Mouse (Mus musculus): ENCODE data around the gene Hirip3. TPM values are rescaled to one million over a fixed set of nuclear protein-coding genes. Genes with fewer than 3 reads are reported as not detected.

Hirip3 gene
- total and polyA plus RNA-seq, 3 experiments, result 55.6 to 137 TPM; not detected in 1

GRCm38 (mm10) chr7:126853454-126853853, 8.3 kb upstream of the Hirip3 start:
- Histone ChIP-seq H3K9ac (ENCODE audit: control insufficient read depth, low read depth, low read length, poor library complexity, severe bottlenecking) (no peak overlapping the region), H3K36me3 (ENCODE audit: control insufficient read depth in 1 of 2, insufficient read depth in 2 of 2, low read length in 2 of 2) (peaks cover 0 to 11% of the 10 kb centered on the region in 2 experiments; a peak in 2 of 4 replicates), H3K4me3 (ENCODE audit: control insufficient read depth in 1 of 2, insufficient read depth in 1 of 2, low read depth in 2 of 2, low read length in 2 of 2) (no peak overlapping the region), H3K9me3 (replicated peaks; ENCODE audit: insufficient read depth, low read length) (no peaks in the 10 kb centered on the region), H3K27ac (ENCODE audit: control insufficient read depth, low read depth, low read length) (no peak overlapping the region), H3K79me2 (ENCODE audit: control insufficient read depth, insufficient read depth, low read length, poor library complexity) (no peaks in the 10 kb centered on the region; the same call in 1 of the 2 replicates), H3K27me3 (ENCODE audit: control insufficient read depth in 1 of 2, insufficient read depth in 2 of 2, low read length in 2 of 2) (no peaks in the 10 kb centered on the region), H3K4me1 (ENCODE audit: control insufficient read depth in 1 of 2, insufficient read depth in 2 of 2, low read length in 2 of 2) (no peaks in the 10 kb centered on the region)
- TF ChIP-seq BHLHE40 (IDR thresholded peaks at IDR 0.05; ENCODE audit: borderline replicate concordance, low read depth, low read length), result no peak
- TF ChIP-seq POLR2A (IDR thresholded peaks at IDR 0.05; ENCODE audit: control insufficient read depth in 1 of 2, insufficient read depth in 1 of 2, low read depth in 1 of 2, low read length in 2 of 2, poor library complexity in 1 of 2), result 0 out of 4 replicates have a peak, but pooled peaks of 1 of the 2 experiments have one; percentile 20
- DNase-seq (ENCODE audit: low read depth, low spot score), result no peak

- Histone ChIP-seq H3K9me3 (replicated peaks; ENCODE audit: insufficient read depth, low read length) (no peaks in the 10 kb centered on the region), H3K27me3 (ENCODE audit: control insufficient read depth in 1 of 2, insufficient read depth in 2 of 2, low read length in 2 of 2) (no peaks in the 10 kb centered on the region), H3K4me1 (ENCODE audit: control insufficient read depth in 1 of 2, insufficient read depth in 2 of 2, low read length in 2 of 2) (no peaks in the 10 kb centered on the region; a peak in 2 of 4 replicates), H3K36me3 (ENCODE audit: control insufficient read depth in 1 of 2, insufficient read depth in 2 of 2, low read length in 2 of 2) (peaks cover 11 to 14% of the 10 kb centered on the region in 2 experiments), H3K79me2 (ENCODE audit: control insufficient read depth, insufficient read depth, low read length, poor library complexity) (peaks cover 8% of the 10 kb centered on the region), H3K27ac (ENCODE audit: control insufficient read depth, low read depth, low read length) (no peak overlapping the region), H3K4me3 (ENCODE audit: control insufficient read depth in 1 of 2, insufficient read depth in 1 of 2, low read depth in 2 of 2, low read length in 2 of 2) (no peak overlapping the region), H3K9ac (ENCODE audit: control insufficient read depth, low read depth, low read length, poor library complexity, severe bottlenecking) (no peak overlapping the region)
- no peak for DNase-seq (ENCODE audit: low read depth, low spot score)
- TF ChIP-seq USF1 (IDR thresholded peaks at IDR 0.05; ENCODE audit: low read depth, low read length) (no peak), CHD1 (IDR thresholded peaks at IDR 0.05; ENCODE audit: low read depth, low read length) (no peak), TBP (IDR thresholded peaks at IDR 0.05; ENCODE audit: low read depth, low read length) (no peak), ZMIZ1 (IDR thresholded peaks at IDR 0.05; ENCODE audit: low read depth, low read length) (no peak), KAT2A (conservative IDR thresholded peaks at IDR 0.05; ENCODE audit: low read depth, low read length) (no peak), GATA1 (IDR thresholded peaks at IDR 0.05; ENCODE audit: low read depth, low read length) (no peak), BHLHE40 (IDR thresholded peaks at IDR 0.05; ENCODE audit: borderline replicate concordance, low read depth, low read length) (no peak), SIN3A (IDR thresholded peaks at IDR 0.05; ENCODE audit: low read length) (no peak), NRF1 (IDR thresholded peaks at IDR 0.05; ENCODE audit: insufficient read depth, low read depth, low read length, poor library complexity, severe bottlenecking) (no peak), CHD2 (IDR thresholded peaks at IDR 0.05; ENCODE audit: low read length) (no peak), ELF1 (IDR thresholded peaks at IDR 0.05; ENCODE audit: low read depth, low read length) (no peak), GABPA (IDR thresholded peaks at IDR 0.05; ENCODE audit: low read depth, low read length) (no peak), RAD21 (IDR thresholded peaks at IDR 0.05; ENCODE audit: low read depth, low read length) (no peak), MAFK (IDR thresholded peaks at IDR 0.05; ENCODE audit: borderline replicate concordance, low read depth, low read length) (no peak), MAZ (IDR thresholded peaks at IDR 0.05; ENCODE audit: low read depth, low read length) (no peak), MAX (IDR thresholded peaks at IDR 0.05; ENCODE audit: low read length) (no peak), ZNF384 (IDR thresholded peaks at IDR 0.05; ENCODE audit: low read depth, low read length) (no peak)
Observed at GRCm38 (mm10) chr7:126855641-126856040, 6.1 kb upstream of the Hirip3 start.

All from MEL (cell line).